Mouse (Mus musculus) intestine, postnatal 0 days (tissue): ENCODE data around the gene Itgb6. TPM values are rescaled to one million over a fixed set of nuclear protein-coding genes. Genes with fewer than 3 reads are reported as not detected.

Experiments
- ATAC-seq: fragments of 200-750 bp; cut with Nextera tagmentation; 2 replicates; pipeline ENCODE4 v1.8.0; 2017; ENCODE audit warnings: mild to moderate bottlenecking, moderate TSS enrichment, moderate library complexity
- H3K27ac ChIP-seq: fragments of 300-500 bp; sonication (generic); 2 replicates; pipeline ENCODE4 v1.5.1; 2014; ENCODE audit warnings: mild to moderate bottlenecking, low read depth, low read length, moderate library complexity
- H3K27me3 ChIP-seq: fragments of 300-500 bp; sonication (generic); replicated peaks from 2 replicates; pipeline ENCODE4 v1.6.1; 2014; ENCODE audit warnings: low read length, mixed read lengths; ENCODE audit not compliant: control insufficient read depth, insufficient read depth
- H3K36me3 ChIP-seq: fragments of 300-500 bp; sonication (generic); 2 replicates; pipeline ENCODE4 v1.6.1; 2014; ENCODE audit warnings: mild to moderate bottlenecking, moderate library complexity; ENCODE audit not compliant: control insufficient read depth, insufficient read depth
- H3K4me1 ChIP-seq: fragments of 300-500 bp; sonication (generic); replicated peaks from 2 replicates; pipeline ENCODE4 v1.6.1; 2014; ENCODE audit warnings: antibody characterized with exemption, low read length, mixed read lengths; ENCODE audit not compliant: control insufficient read depth, insufficient read depth
- H3K4me2 ChIP-seq: fragments of 300-500 bp; sonication (generic); replicated peaks from 2 replicates; pipeline ENCODE4 v1.6.1; 2014; ENCODE audit warnings: low read depth, mild to moderate bottlenecking, moderate library complexity
- H3K4me3 ChIP-seq: fragments of 300-500 bp; sonication (generic); 2 replicates; pipeline ENCODE4 v1.5.1; 2014; ENCODE audit warnings: low read depth, low read length
- H3K9ac ChIP-seq: fragments of 300-500 bp; sonication (generic); 2 replicates; pipeline ENCODE4 v1.6.1; 2014; ENCODE audit warnings: mild to moderate bottlenecking, low read depth, low read length
- H3K9me3 ChIP-seq: fragments of 300-500 bp; sonication (generic); 2 replicates; pipeline ENCODE4 v1.6.1; 2016; ENCODE audit warnings: mixed run types; ENCODE audit not compliant: control insufficient read depth
- CTCF ChIP-seq: sonication (generic); IDR thresholded peaks from 2 replicates; pipeline ENCODE4 v1.5.1; 2016; ENCODE audit warnings: low read depth, mild to moderate bottlenecking, control low read depth, antibody characterized with exemption, moderate library complexity
- WGBS: fragments of 180-500 bp; shearing (Covaris S2); extraction: QIAGEN DNeasy Blood & Tissue Kit; methylation state at CpG from one replicate; pipeline ENCODE4 v1.1.7; 2014; 5-methylcytosine and 5-hydroxymethylcytosine counted together
- polyA plus RNA-seq: library from polyadenylated mRNA; unstranded; fragments of >200 nt; fragmentation: Nextera tagmentation; extraction: Ambion mirVana; gene quantifications from 2 replicates; pipeline ENCODE4 v1.2.1, GENCODE M21; 2015

Itgb6 gene
- polyA plus RNA-seq, 1 experiment from 2014 or later = 10.8 TPM

GRCm38 (mm10) chr2:60612906-60613856, 109.3 kb downstream of the Itgb6 start:
- no peaks in the 10 kb centered on the region for H3K4me1 ChIP-seq
- no peak overlapping the region for H3K27ac ChIP-seq
- no peak overlapping the region for H3K9ac ChIP-seq
- H3K27me3 ChIP-seq = no peaks in the 10 kb centered on the region
- peaks cover 24% of the 10 kb centered on the region for H3K36me3 ChIP-seq
- H3K4me2 ChIP-seq = no peak overlapping the region
- no peak overlapping the region for H3K4me3 ChIP-seq
- no peak for TF ChIP-seq CTCF
- H3K9me3 ChIP-seq = no peaks in the 10 kb centered on the region
- 71% methylated on average over 15 of the region's 15 CpGs for WGBS
- no peak for ATAC-seq

- Histone ChIP-seq H3K36me3 (peaks cover 23% of the 10 kb centered on the region), H3K27me3 (no peaks in the 10 kb centered on the region), H3K4me3 (no peak overlapping the region), H3K4me2 (no peak overlapping the region), H3K4me1 (no peaks in the 10 kb centered on the region), H3K27ac (no peak overlapping the region), H3K9me3 (no peaks in the 10 kb centered on the region), H3K9ac (no peak overlapping the region)
- no peak for TF ChIP-seq CTCF
- ATAC-seq = no peak
- 78% methylated on average over 3 of the region's 3 CpGs for WGBS
Observed at GRCm38 (mm10) chr2:60611622-60612021, 110.8 kb downstream of the Itgb6 start.

- no peak overlapping the region for H3K4me3 ChIP-seq
- 77% methylated on average over 8 of the region's 8 CpGs for WGBS
- no peak overlapping the region for H3K27ac ChIP-seq
- no peak for ATAC-seq
- no peaks in the 10 kb centered on the region for H3K9me3 ChIP-seq
- no peak overlapping the region for H3K4me2 ChIP-seq
- TF ChIP-seq CTCF = no peak
- H3K4me1 ChIP-seq = no peaks in the 10 kb centered on the region
- H3K27me3 ChIP-seq = no peaks in the 10 kb centered on the region
- H3K9ac ChIP-seq = no peak overlapping the region
- peaks cover 21% of the 10 kb centered on the region for H3K36me3 ChIP-seq
Observed at GRCm38 (mm10) chr2:60609436-60610199, 112.8 kb downstream of the Itgb6 start.

- H3K9ac ChIP-seq = no peak overlapping the region
- H3K27ac ChIP-seq = no peak overlapping the region
- H3K27me3 ChIP-seq = no peaks in the 10 kb centered on the region
- peak; percentile 51 for TF ChIP-seq CTCF
- no peak for ATAC-seq
- 73% methylated on average over 4 of the region's 4 CpGs for WGBS
- H3K4me1 ChIP-seq = no peaks in the 10 kb centered on the region
- H3K4me2 ChIP-seq = no peak overlapping the region
- H3K9me3 ChIP-seq = no peaks in the 10 kb centered on the region
- no peak overlapping the region for H3K4me3 ChIP-seq
- H3K36me3 ChIP-seq = peaks cover 21% of the 10 kb centered on the region
Observed at GRCm38 (mm10) chr2:60607980-60608379, 114.5 kb downstream of the Itgb6 start.

- Histone ChIP-seq H3K9ac (no peak overlapping the region), H3K27me3 (no peaks in the 10 kb centered on the region), H3K4me1 (0 out of 2 replicates have a peak, but pooled peaks cover 4% of the 10 kb centered on the region), H3K36me3 (peaks cover 6% of the 10 kb centered on the region; the same call in 1 of the 2 replicates), H3K9me3 (no peaks in the 10 kb centered on the region), H3K4me3 (no peak overlapping the region), H3K4me2 (no peak overlapping the region), H3K27ac (no peak overlapping the region)
- no peak for ATAC-seq
- 27% methylated on average over 2 of the region's 2 CpGs for WGBS
- TF ChIP-seq CTCF = no peak
Observed at GRCm38 (mm10) chr2:60601326-60601725, 121.1 kb downstream of the Itgb6 start.

GRCm38 (mm10) chr2:60600863-60601262, 121.6 kb downstream of the Itgb6 start:
- ATAC-seq = no peak
- H3K4me1 ChIP-seq = 0 out of 2 replicates have a peak, but pooled peaks cover 4% of the 10 kb centered on the region
- peaks cover 6% of the 10 kb centered on the region; the same call in 1 of the 2 replicates for H3K36me3 ChIP-seq
- H3K27me3 ChIP-seq = no peaks in the 10 kb centered on the region
- H3K4me2 ChIP-seq = no peak overlapping the region
- H3K27ac ChIP-seq = no peak overlapping the region
- H3K9me3 ChIP-seq = no peaks in the 10 kb centered on the region
- 83% methylated on average over 2 of the region's 2 CpGs for WGBS
- no peak for TF ChIP-seq CTCF
- no peak overlapping the region for H3K4me3 ChIP-seq
- H3K9ac ChIP-seq = no peak overlapping the region
